Mouse (Mus musculus) kidney, adult 2 months (tissue): Measurements from ENCODE around the gene Apol8. TPM values are rescaled to one million over a fixed set of nuclear protein-coding genes. Genes with fewer than 3 reads are reported as not detected.

ENCODE experiments used
- polyA plus RNA-seq: library from polyadenylated mRNA; depleted of rRNA; stranded (reverse); fragments of >200 nt; gene quantifications from 2 replicates; pipeline ENCODE4 v1.2.3, GENCODE M21; 2012; rRNA removed

Apol8 gene
- polyA plus RNA-seq, 1 experiment = 0.06 TPM

Other genes with a start within 250 kb of the Apol8 start
- not detected in 2 replicates for gene Apol11a, start 248.7 kb downstream of the Apol8 start, polyA plus RNA-seq
- 0.14 and 3.5 TPM in 2 replicates for gene Apol7c, start 223.7 kb downstream of the Apol8 start, polyA plus RNA-seq
- not detected in 2 replicates for gene 1700025B11Rik, start 195.1 kb downstream of the Apol8 start, polyA plus RNA-seq
- gene Apol10b, start 160.9 kb downstream of the Apol8 start, polyA plus RNA-seq = 0.26 and 0.28 TPM in 2 replicates
- gene Gm36245, start 157.7 kb downstream of the Apol8 start, polyA plus RNA-seq = not detected in 2 replicates
- gene Apol11b, start 113.7 kb downstream of the Apol8 start, polyA plus RNA-seq = 0.08 and 0.16 TPM in 2 replicates
- gene Apol7e, start 58.1 kb downstream of the Apol8 start, polyA plus RNA-seq = 0.26 and 2.4 TPM in 2 replicates
- gene Apol9b, start 28.0 kb downstream of the Apol8 start, polyA plus RNA-seq = 2.1 and 2.8 TPM in 2 replicates
- 57.7 and 64.1 TPM in 2 replicates for gene Myh9, start 85.2 kb upstream of the Apol8 start, polyA plus RNA-seq
- 396 and 408 TPM in 2 replicates for gene Txn2, start 172.0 kb upstream of the Apol8 start, polyA plus RNA-seq
- 3.8 and 4.1 TPM in 2 replicates for gene Foxred2, start 199.7 kb upstream of the Apol8 start, polyA plus RNA-seq
- 98.8 and 132 TPM in 2 replicates for gene Eif3d, start 213.8 kb upstream of the Apol8 start, polyA plus RNA-seq